Mouse (Mus musculus) ES-CJ7 (cell line): Measurements from ENCODE around the gene Omd.

ENCODE experiments used
- DNase-seq: peaks from one replicate; pipeline ENCODE4 v3.0.0; 2011; ENCODE audit warnings: low read depth, low spot score

Omd gene

GRCm38 (mm10) chr13:49581541-49582530 is at the start of gene Omd:
Omd (plus strand) TSS chr13:49582462.
- DNase-seq = no peak

GRCm38 (mm10) chr13:49536946-49537345 is 45.3 kb upstream of the Omd start:
- no peak for DNase-seq

- DNase-seq = no peak
Observed at GRCm38 (mm10) chr13:49538693-49539092, 43.6 kb upstream of the Omd start.

- DNase-seq = no peak
Observed at GRCm38 (mm10) chr13:49544279-49544678, 38.0 kb upstream of the Omd start, which contains the start of gene Aspn. Aspn (plus strand) TSS chr13:49544443.

GRCm38 (mm10) chr13:49545646-49546045 is 36.6 kb upstream of the Omd start:
- DNase-seq = no peak

GRCm38 (mm10) chr13:49546517-49546916 is 35.7 kb upstream of the Omd start:
- no peak for DNase-seq

- no peak for DNase-seq
Observed at GRCm38 (mm10) chr13:49547563-49548150, 34.6 kb upstream of the Omd start.

- no peak for DNase-seq
Observed at GRCm38 (mm10) chr13:49549616-49550015, 32.6 kb upstream of the Omd start.

- DNase-seq = no peak
Observed at GRCm38 (mm10) chr13:49554519-49554918, 27.7 kb upstream of the Omd start.

GRCm38 (mm10) chr13:49556203-49556602 is 26.1 kb upstream of the Omd start:
- no peak for DNase-seq

- DNase-seq = no peak
Observed at GRCm38 (mm10) chr13:49556924-49557323, 25.3 kb upstream of the Omd start.

- DNase-seq = peak; percentile 13
Observed at GRCm38 (mm10) chr13:49559185-49559584, 23.1 kb upstream of the Omd start.

GRCm38 (mm10) chr13:49560886-49561285 is 21.4 kb upstream of the Omd start:
- DNase-seq = no peak

GRCm38 (mm10) chr13:49564347-49564746 is 17.9 kb upstream of the Omd start:
- no peak for DNase-seq

GRCm38 (mm10) chr13:49570371-49570770 is 11.9 kb upstream of the Omd start:
- DNase-seq = peak; percentile 14

GRCm38 (mm10) chr13:49571418-49571817 is 10.8 kb upstream of the Omd start:
- no peak for DNase-seq

- no peak for DNase-seq
Observed at GRCm38 (mm10) chr13:49583859-49584258, 1.6 kb downstream of the Omd start.

GRCm38 (mm10) chr13:49584307-49585005 is 2.2 kb downstream of the Omd start:
- DNase-seq = no peak

GRCm38 (mm10) chr13:49586062-49586461 is 3.8 kb downstream of the Omd start:
- no peak for DNase-seq

GRCm38 (mm10) chr13:49602541-49602940 is 20.3 kb downstream of the Omd start:
- peak; percentile 47 for DNase-seq

- DNase-seq = no peak
Observed at GRCm38 (mm10) chr13:49603603-49604002, 21.3 kb downstream of the Omd start.

GRCm38 (mm10) chr13:49607714-49608113 is 25.5 kb downstream of the Omd start, which contains the start of gene Ogn:
Ogn (plus strand) TSS chr13:49608046.
- DNase-seq = no peak
